Mouse (Mus musculus): ENCODE results near the gene Adam4. TPM values are rescaled to one million over a fixed set of nuclear protein-coding genes. Genes with fewer than 3 reads are reported as not detected.

Gene Adam4
- polyA plus RNA-seq, 1 experiment from 2014 or later = 0.56 TPM

Other genes starting within 250 kb of the Adam4 start
- gene Slc8a3, start 88.8 kb downstream of the Adam4 start, polyA plus RNA-seq (2014; fragmentation: Nextera tagmentation; extraction: Ambion mirVana) = 0.98 and 1.1 TPM in 2 replicates
- gene Gm4787, start 42.5 kb downstream of the Adam4 start, polyA plus RNA-seq (2014; fragmentation: Nextera tagmentation; extraction: Ambion mirVana) = 0.21 and 0.33 TPM in 2 replicates
- gene Cox16, start 63.2 kb upstream of the Adam4 start, polyA plus RNA-seq (2014; fragmentation: Nextera tagmentation; extraction: Ambion mirVana) = 140 and 159 TPM in 2 replicates
- 32.5 and 34.5 TPM in 2 replicates for gene Gm20498, start 111.0 kb upstream of the Adam4 start, polyA plus RNA-seq (2014; fragmentation: Nextera tagmentation; extraction: Ambion mirVana)
- gene Synj2bp, start 111.0 kb upstream of the Adam4 start, polyA plus RNA-seq (2014; fragmentation: Nextera tagmentation; extraction: Ambion mirVana) = 35.7 and 36.5 TPM in 2 replicates
- gene Adam21, start 146.5 kb upstream of the Adam4 start, polyA plus RNA-seq (2014; fragmentation: Nextera tagmentation; extraction: Ambion mirVana) = 0.16 and 0.22 TPM in 2 replicates
- 80.7 and 89.0 TPM in 2 replicates for gene Med6, start 173.1 kb upstream of the Adam4 start, polyA plus RNA-seq (2014; fragmentation: Nextera tagmentation; extraction: Ambion mirVana)
- gene Ttc9, start 209.3 kb upstream of the Adam4 start, polyA plus RNA-seq (2014; fragmentation: Nextera tagmentation; extraction: Ambion mirVana) = 2.0 TPM in 2 replicates